Mouse (Mus musculus): ENCODE measurements at regions not wholly inside any gene's neighbourhood (a gene's known extent, or its start where the extent isn't known, plus 50 kb on each side); places are given as distances from the start of the nearest gene placed in this dataset.
A peak's percentile ranks its signal among the peaks of the same experiment; 100 is the strongest.

DNA sequence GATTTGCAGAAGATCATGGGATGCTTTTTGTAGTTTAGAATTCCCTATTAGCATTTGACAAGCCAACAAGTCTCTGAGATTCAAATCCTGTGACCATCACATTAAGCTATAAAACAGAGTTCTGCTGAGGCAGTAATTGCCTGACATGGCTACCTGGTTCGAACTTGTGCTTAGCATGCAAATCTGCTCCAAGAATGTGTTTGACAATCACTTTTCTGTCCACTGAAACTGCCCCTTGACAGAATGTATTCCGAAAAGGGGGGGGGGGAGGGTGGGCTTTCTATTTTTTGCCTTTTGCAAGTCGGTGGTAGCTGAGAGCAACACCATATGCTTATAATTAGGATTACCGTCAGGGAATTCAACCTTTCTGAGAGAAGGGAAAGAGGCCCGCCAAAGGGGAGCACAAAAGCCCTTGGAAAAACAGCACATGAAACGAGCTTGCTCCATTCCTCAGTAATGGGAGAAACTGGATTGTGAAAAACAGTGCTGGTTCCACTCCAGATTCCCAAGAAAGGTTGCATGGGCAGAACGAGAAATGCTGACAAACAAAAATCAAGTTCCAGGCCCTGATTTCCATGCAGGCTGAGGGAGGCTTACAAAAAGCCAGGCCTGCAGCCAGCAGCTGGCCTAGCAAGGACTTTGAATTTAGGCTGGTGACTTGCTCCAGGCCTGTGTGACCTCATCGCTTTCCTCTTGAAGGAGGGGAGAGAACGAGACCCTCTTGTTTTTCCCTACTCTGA lies 176.1 kb upstream of the Ldb2 start:
- ATAC-seq (ENCODE audit: low read depth), result no peak
- Histone ChIP-seq H3K4me1 (replicated peaks; ENCODE audit: control insufficient read depth, insufficient read depth, low read length) (peaks cover 6% of the 10 kb centered on the region; the same call in 1 of the 2 replicates), H3K9ac (ENCODE audit: low read length) (no peak overlapping the region), H3K9me3 (ENCODE audit: control insufficient read depth, low read length) (no peaks in the 10 kb centered on the region), H3K36me3 (ENCODE audit: control insufficient read depth, insufficient read depth, low read length) (no peaks in the 10 kb centered on the region), H3K27ac (ENCODE audit: low read length) (no peak overlapping the region), H3K27me3 (ENCODE audit: control insufficient read depth, insufficient read depth, low read depth, low read length) (no peaks in the 10 kb centered on the region), H3K4me2 (ENCODE audit: low read depth, low read length) (no peak overlapping the region), H3K4me3 (ENCODE audit: low read length) (no peak overlapping the region)
- WGBS, result 33% methylated on average over 9 of the region's 9 CpGs

GRCm38 (mm10) chr5:44943023-44943921 lies 143.8 kb upstream of the Ldb2 start:
- Histone ChIP-seq H3K27ac (ENCODE audit: low read length) (peak overlapping the region; percentile 31), H3K9ac (ENCODE audit: low read length) (no peak overlapping the region), H3K4me2 (ENCODE audit: low read depth, low read length) (0 out of 2 replicates have a peak overlapping the region, but pooled peaks have one; percentile 8), H3K4me3 (ENCODE audit: low read length) (no peak overlapping the region), H3K27me3 (ENCODE audit: control insufficient read depth, insufficient read depth, low read depth, low read length) (no peaks in the 10 kb centered on the region), H3K4me1 (replicated peaks; ENCODE audit: control insufficient read depth, insufficient read depth, low read length) (no peaks in the 10 kb centered on the region), H3K9me3 (ENCODE audit: control insufficient read depth, low read length) (no peaks in the 10 kb centered on the region), H3K36me3 (ENCODE audit: control insufficient read depth, insufficient read depth, low read length) (no peaks in the 10 kb centered on the region)
- ATAC-seq (ENCODE audit: low read depth), result peak; percentile 88
- 33% methylated on average over 7 of the region's 7 CpGs for WGBS

GRCm38 (mm10) chr5:44942575-44942974 lies 143.1 kb upstream of the Ldb2 start:
- 0 out of 2 replicates have a peak, but pooled peaks have one; percentile 4 for ATAC-seq (ENCODE audit: low read depth)
- H3K4me2 ChIP-seq (ENCODE audit: low read depth, low read length), result no peak overlapping the region
- no peak overlapping the region for H3K9ac ChIP-seq (ENCODE audit: low read length)
- no peaks in the 10 kb centered on the region for H3K36me3 ChIP-seq (ENCODE audit: control insufficient read depth, insufficient read depth, low read length)
- WGBS, result 36% methylated on average over 2 of the region's 2 CpGs
- H3K4me3 ChIP-seq (ENCODE audit: low read length), result no peak overlapping the region
- no peaks in the 10 kb centered on the region for H3K9me3 ChIP-seq (ENCODE audit: control insufficient read depth, low read length)
- H3K4me1 ChIP-seq (replicated peaks; ENCODE audit: control insufficient read depth, insufficient read depth, low read length), result no peaks in the 10 kb centered on the region
- no peak overlapping the region; the same call in 1 of the 2 replicates for H3K27ac ChIP-seq (ENCODE audit: low read length)
- no peaks in the 10 kb centered on the region for H3K27me3 ChIP-seq (ENCODE audit: control insufficient read depth, insufficient read depth, low read depth, low read length)

DNA sequence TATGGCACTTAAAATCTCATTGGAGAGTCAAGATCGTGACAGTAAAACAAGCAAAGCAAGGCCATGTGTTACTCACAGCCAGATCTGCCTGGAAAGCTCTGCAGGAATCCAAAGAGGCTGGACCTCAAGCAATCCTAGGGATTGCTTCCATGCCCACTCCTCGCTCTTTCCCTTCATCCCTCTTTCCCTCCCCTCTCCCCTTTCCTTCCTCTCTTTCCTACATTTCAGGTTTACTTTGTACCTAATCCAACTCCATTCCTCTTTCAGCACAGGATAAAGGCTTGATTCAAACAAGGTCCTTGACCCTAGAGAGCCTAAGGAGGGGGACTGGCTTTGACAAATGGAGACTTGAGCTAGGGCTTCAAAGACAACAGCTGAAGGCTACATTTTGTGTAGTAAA lies 126.0 kb upstream of the Ldb2 start:
- H3K36me3 ChIP-seq (ENCODE audit: control insufficient read depth, insufficient read depth, low read length), result no peaks in the 10 kb centered on the region
- H3K4me2 ChIP-seq (ENCODE audit: low read depth, low read length), result no peak overlapping the region
- H3K4me1 ChIP-seq (replicated peaks; ENCODE audit: control insufficient read depth, insufficient read depth, low read length), result no peaks in the 10 kb centered on the region
- WGBS, result 17% methylated on average over 2 of the region's 2 CpGs
- H3K27me3 ChIP-seq (ENCODE audit: control insufficient read depth, insufficient read depth, low read depth, low read length), result no peaks in the 10 kb centered on the region
- no peak for ATAC-seq (ENCODE audit: low read depth)
- no peak overlapping the region for H3K9ac ChIP-seq (ENCODE audit: low read length)
- H3K27ac ChIP-seq (ENCODE audit: low read length), result no peak overlapping the region
- no peak overlapping the region for H3K4me3 ChIP-seq (ENCODE audit: low read length)
- H3K9me3 ChIP-seq (ENCODE audit: control insufficient read depth, low read length), result no peaks in the 10 kb centered on the region

- no peaks in the 10 kb centered on the region for H3K4me1 ChIP-seq (replicated peaks; ENCODE audit: control insufficient read depth, insufficient read depth, low read length)
- ATAC-seq (ENCODE audit: low read depth), result no peak
- whole genome bisulfite sequencing, result 9% methylated on average over 2 of the region's 2 CpGs
- no peaks in the 10 kb centered on the region for H3K36me3 ChIP-seq (ENCODE audit: control insufficient read depth, insufficient read depth, low read length)
- no peak overlapping the region for H3K4me2 ChIP-seq (ENCODE audit: low read depth, low read length)
- H3K9ac ChIP-seq (ENCODE audit: low read length), result no peak overlapping the region
- H3K27ac ChIP-seq (ENCODE audit: low read length), result no peak overlapping the region
- no peaks in the 10 kb centered on the region for H3K27me3 ChIP-seq (ENCODE audit: control insufficient read depth, insufficient read depth, low read depth, low read length)
- no peaks in the 10 kb centered on the region for H3K9me3 ChIP-seq (ENCODE audit: control insufficient read depth, low read length)
- H3K4me3 ChIP-seq (ENCODE audit: low read length), result no peak overlapping the region
These were observed 122.8 kb upstream of the Ldb2 start for GRCm38 (mm10) chr5:44922129-44922775.

GRCm38 (mm10) chr5:44917816-44918213 lies 118.3 kb upstream of the Ldb2 start:
- Histone ChIP-seq H3K27me3 (ENCODE audit: control insufficient read depth, insufficient read depth, low read depth, low read length) (no peaks in the 10 kb centered on the region), H3K4me3 (ENCODE audit: low read length) (no peak overlapping the region), H3K9ac (ENCODE audit: low read length) (no peak overlapping the region), H3K4me1 (replicated peaks; ENCODE audit: control insufficient read depth, insufficient read depth, low read length) (no peaks in the 10 kb centered on the region), H3K4me2 (ENCODE audit: low read depth, low read length) (no peak overlapping the region), H3K9me3 (ENCODE audit: control insufficient read depth, low read length) (no peaks in the 10 kb centered on the region), H3K36me3 (ENCODE audit: control insufficient read depth, insufficient read depth, low read length) (no peaks in the 10 kb centered on the region), H3K27ac (ENCODE audit: low read length) (no peak overlapping the region)
- ATAC-seq (ENCODE audit: low read depth), result no peak
- 90% methylated on average over 6 of the region's 6 CpGs for WGBS

DNA sequence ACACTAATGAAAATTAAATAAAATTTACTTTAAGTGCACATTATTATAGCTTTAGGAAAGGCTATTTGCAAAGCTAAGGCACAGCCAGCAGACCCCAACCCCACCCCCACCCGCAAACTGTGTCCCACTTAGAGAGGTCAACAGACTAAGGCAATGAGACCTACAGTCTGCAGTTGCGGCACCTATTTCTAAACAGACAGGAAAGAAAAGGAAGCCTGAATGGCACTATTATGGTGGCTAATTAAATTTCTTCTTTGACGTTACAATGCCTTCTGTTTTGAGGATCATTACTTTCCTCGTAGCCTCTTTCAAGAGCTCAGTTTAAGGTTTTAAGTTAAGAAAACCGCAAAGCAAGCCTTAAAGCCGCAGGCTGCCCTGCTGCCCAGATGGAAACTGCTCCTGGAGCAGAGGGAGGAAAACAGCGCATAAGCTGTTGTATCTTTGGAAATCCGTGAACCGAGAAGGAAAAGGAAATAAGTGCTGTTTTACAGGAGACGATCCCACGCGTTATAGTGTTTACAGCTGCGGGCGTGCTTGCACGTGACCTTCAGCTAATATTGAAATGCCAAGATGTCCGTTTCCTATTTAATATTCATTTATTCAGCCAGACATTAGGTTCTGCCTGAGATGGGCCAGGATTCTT lies 117.8 kb upstream of the Ldb2 start:
- Histone ChIP-seq H3K27ac (ENCODE audit: low read length) (no peak overlapping the region), H3K4me2 (ENCODE audit: low read depth, low read length) (no peak overlapping the region), H3K27me3 (ENCODE audit: control insufficient read depth, insufficient read depth, low read depth, low read length) (no peaks in the 10 kb centered on the region), H3K9me3 (ENCODE audit: control insufficient read depth, low read length) (no peaks in the 10 kb centered on the region), H3K36me3 (ENCODE audit: control insufficient read depth, insufficient read depth, low read length) (no peaks in the 10 kb centered on the region), H3K4me1 (replicated peaks; ENCODE audit: control insufficient read depth, insufficient read depth, low read length) (no peaks in the 10 kb centered on the region), H3K9ac (ENCODE audit: low read length) (no peak overlapping the region), H3K4me3 (ENCODE audit: low read length) (no peak overlapping the region)
- ATAC-seq (ENCODE audit: low read depth), result no peak
- WGBS, result 74% methylated on average over 16 of the region's 16 CpGs

DNA sequence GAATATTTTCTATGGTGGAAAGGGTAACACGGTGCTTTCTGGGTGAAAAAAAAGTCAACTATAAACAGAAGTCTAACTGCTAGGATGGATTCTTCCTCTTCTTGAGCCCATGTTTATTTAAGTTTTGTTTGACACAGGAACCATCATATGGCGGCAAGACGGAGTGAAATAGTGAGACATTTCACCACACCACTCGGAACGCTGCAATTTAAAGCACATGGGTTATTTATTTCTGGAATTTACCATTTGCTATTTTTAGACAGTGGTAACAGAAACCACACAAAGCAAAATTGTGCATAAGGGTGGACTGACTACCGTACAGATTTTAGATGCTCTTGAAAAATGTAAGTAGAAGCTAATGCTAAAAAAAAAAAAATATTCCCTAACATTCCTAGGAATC lies 103.1 kb upstream of the Ldb2 start:
- Histone ChIP-seq H3K27ac (ENCODE audit: low read length) (no peak overlapping the region), H3K9me3 (ENCODE audit: control insufficient read depth, low read length) (no peaks in the 10 kb centered on the region), H3K4me3 (ENCODE audit: low read length) (no peak overlapping the region), H3K4me2 (ENCODE audit: low read depth, low read length) (no peak overlapping the region), H3K27me3 (ENCODE audit: control insufficient read depth, insufficient read depth, low read depth, low read length) (no peaks in the 10 kb centered on the region), H3K9ac (ENCODE audit: low read length) (no peak overlapping the region), H3K36me3 (ENCODE audit: control insufficient read depth, insufficient read depth, low read length) (no peaks in the 10 kb centered on the region), H3K4me1 (replicated peaks; ENCODE audit: control insufficient read depth, insufficient read depth, low read length) (no peaks in the 10 kb centered on the region)
- WGBS, result 25% methylated on average over 6 of the region's 6 CpGs
- ATAC-seq (ENCODE audit: low read depth), result no peak
